Mouse (Mus musculus) embryo, embryonic 10.5 days (tissue): ENCODE data around the gene Dnase1.
A peak's percentile ranks its signal among the peaks of the same experiment; 100 is the strongest.
"Not testable (repeated sequence)": the region's sequence is repeated elsewhere in the genome, so short reads cannot be mapped to it uniquely, and the experiment has no call there.

Source experiments
- DNase-seq: peaks from one replicate; pipeline ENCODE4 v3.0.0-alpha.2; 2015; ENCODE audit warnings: low spot score

Dnase1 gene

GRCm38 (mm10) chr16:4045524-4045923 is 8.8 kb downstream of the Dnase1 start:
- DNase-seq, result no peak

- DNase-seq, result no peak
These were observed 15.9 kb downstream of the Dnase1 start for GRCm38 (mm10) chr16:4052601-4053000.

- DNase-seq, result no peak
These were observed 17.1 kb downstream of the Dnase1 start for GRCm38 (mm10) chr16:4053811-4054210.

- DNase-seq, result no peak
These were observed 28.2 kb downstream of the Dnase1 start for GRCm38 (mm10) chr16:4064945-4065344.

GRCm38 (mm10) chr16:4068588-4068987 is 31.8 kb downstream of the Dnase1 start:
- peak; percentile 62 for DNase-seq

- no peak for DNase-seq
These were observed 37.6 kb downstream of the Dnase1 start for GRCm38 (mm10) chr16:4074297-4074696.

- DNase-seq, result no peak
These were observed 38.1 kb downstream of the Dnase1 start for GRCm38 (mm10) chr16:4074836-4075235.

GRCm38 (mm10) chr16:4077384-4078061 is 40.8 kb downstream of the Dnase1 start, which contains the start of gene Trap1:
Trap1 (minus strand) TSS chr16:4077827.
- peak; percentile 89 for DNase-seq

- not testable (repeated sequence) for DNase-seq
These were observed 41.6 kb downstream of the Dnase1 start for GRCm38 (mm10) chr16:4078302-4078701.

- DNase-seq, result no peak
These were observed 42.9 kb downstream of the Dnase1 start for GRCm38 (mm10) chr16:4079656-4080055.

GRCm38 (mm10) chr16:4080419-4080818 is 43.7 kb downstream of the Dnase1 start:
- DNase-seq, result not testable (repeated sequence)

- no peak for DNase-seq
These were observed 48.3 kb downstream of the Dnase1 start for GRCm38 (mm10) chr16:4085051-4085450.

- DNase-seq, result no peak
These were observed 49.2 kb downstream of the Dnase1 start for GRCm38 (mm10) chr16:4085851-4086387.

GRCm38 (mm10) chr16:4087214-4087913 is 50.6 kb downstream of the Dnase1 start:
- no peak for DNase-seq
